Mouse (Mus musculus): ENCODE data around the gene Prom1. TPM values are rescaled to one million over a fixed set of nuclear protein-coding genes. Genes with fewer than 3 reads are reported as not detected.

Prom1 gene
- total RNA-seq, 2 experiments from 2014 or later: 7.5 to 11.6 TPM

DNA sequence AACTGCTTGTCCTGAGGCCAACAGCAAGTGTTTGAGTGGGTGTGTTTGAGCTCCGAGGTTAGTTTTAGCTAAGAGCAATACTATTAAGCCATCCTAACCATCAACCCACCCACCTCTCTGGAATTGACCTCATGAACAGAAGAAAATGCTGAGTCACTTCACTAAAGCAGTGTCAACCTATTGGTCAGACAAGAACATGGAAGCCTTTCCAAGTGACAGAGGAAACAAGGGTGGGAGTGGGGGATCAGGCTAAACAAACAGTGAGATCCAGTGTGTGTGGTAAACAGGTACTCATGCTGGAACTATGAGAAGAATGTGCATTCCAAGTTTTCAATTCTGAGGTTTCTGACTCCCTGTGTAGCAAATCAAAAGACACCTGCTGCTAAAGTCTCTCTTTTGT is 118.9 kb downstream of the Prom1 start:
- intact Hi-C loops (cut with DNase I): loop anchor here (5.0 kb wide), 1 partner anchor 46 kb away; no protein-coding TSS in a partner anchor
- no peak for DNase-seq (ENCODE audit: low spot score)

- DNase-seq (ENCODE audit: low spot score): no peak
- intact Hi-C loops (cut with DNase I): loop anchor here (5.0 kb wide), 1 partner anchor 44 kb away; no protein-coding TSS in a partner anchor
Observed at GRCm38 (mm10) chr5:43981620-43982019, 120.2 kb downstream of the Prom1 start, which contains the start of gene Fgfbp1. Fgfbp1 (minus strand) TSS chr5:43981779.

GRCm38 (mm10) chr5:43980397-43980796 is 121.4 kb downstream of the Prom1 start:
- intact Hi-C loops (cut with DNase I): loop anchor here (5.0 kb wide), 1 partner anchor 43 kb away; no protein-coding TSS in a partner anchor
- DNase-seq (ENCODE audit: low spot score): no peak

DNA sequence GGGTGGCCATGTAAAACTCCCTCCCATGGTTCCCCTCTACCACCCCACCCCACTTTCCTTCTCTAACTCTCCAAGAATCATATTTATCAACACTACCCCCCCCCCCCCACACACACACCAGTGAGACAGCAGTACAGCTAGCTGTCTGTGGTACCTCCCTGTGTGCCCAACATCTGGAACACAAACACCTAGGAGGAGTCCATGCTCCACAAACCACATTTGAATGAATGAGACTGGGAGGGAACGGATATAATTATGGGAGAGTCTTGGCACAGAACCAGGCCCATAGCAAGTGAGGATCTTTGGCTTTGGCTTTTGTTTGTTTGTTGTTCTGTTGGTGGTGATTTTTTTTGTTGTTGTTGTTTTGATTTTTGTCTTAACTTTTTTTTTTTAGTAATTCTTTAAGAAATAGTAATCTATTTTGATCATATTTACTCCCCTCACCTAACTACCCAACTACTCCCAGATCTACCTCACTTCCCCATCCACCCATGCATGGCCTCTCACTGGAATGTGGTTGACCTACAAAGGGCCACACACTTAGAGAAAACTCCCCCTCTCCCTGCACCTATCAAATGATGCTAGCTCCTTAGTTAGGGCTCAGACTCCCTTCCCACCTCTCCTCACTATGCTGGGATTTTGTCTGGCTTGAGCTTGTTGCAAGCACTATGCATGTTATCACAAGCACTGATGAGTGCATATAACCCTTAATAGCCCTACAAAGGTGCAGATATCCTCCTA is 124.8 kb downstream of the Prom1 start:
- no peak for DNase-seq (ENCODE audit: low spot score)
- intact Hi-C loops (cut with DNase I): no loop called here

- intact Hi-C loops (cut with DNase I): no loop called here
- DNase-seq (ENCODE audit: low spot score): no peak
Observed at GRCm38 (mm10) chr5:43974166-43974565, 127.7 kb downstream of the Prom1 start.

DNA sequence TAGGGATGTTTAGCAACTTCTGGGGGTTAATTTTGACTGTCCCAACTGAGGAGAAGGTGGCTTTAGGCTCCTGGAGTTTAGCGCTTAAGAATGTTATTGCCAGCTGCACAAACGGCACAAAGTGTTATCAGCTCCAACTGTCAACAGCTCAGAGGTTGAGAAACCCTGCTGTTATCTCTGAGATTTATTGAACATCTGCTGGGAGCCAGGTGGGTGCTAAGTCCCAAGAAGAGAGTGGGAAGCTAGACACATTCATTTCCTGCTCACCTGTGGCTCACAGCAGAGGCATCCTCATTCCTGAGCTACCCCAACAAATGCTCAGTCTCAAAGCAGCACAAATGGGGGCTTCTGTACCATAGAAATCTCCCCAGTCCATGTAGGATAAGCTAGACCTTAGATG is 130.7 kb downstream of the Prom1 start:
- DNase-seq (ENCODE audit: low spot score): no peak
- intact Hi-C loops (cut with DNase I): no loop called here

DNA sequence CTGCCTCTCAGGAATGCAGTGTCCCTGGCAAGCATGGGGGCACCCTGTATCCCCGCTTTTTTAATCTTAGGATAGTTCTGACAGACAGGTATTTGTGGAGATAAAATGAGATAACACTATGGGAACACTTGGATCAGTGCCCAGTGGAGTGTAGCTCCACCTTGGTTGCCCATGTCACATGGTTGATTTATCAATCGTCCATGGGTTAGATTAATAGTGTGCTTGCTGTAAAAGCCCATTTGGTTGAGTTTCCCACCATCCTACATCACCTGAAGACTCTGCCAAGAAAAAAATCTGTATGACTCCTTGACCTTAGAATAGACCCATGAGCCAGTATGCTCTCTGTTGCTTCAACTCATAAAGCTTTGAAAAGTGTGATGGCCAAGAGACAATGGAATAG is 131.3 kb downstream of the Prom1 start:
- no peak for DNase-seq (ENCODE audit: low spot score)
- intact Hi-C loops (cut with DNase I): no loop called here

GRCm38 (mm10) chr5:43968634-43969033 is 133.2 kb downstream of the Prom1 start:
- DNase-seq (ENCODE audit: low spot score): no peak
- intact Hi-C loops (cut with DNase I): no loop called here

- intact Hi-C loops (cut with DNase I): no loop called here
Observed at GRCm38 (mm10) chr5:43961056-43961455, 140.8 kb downstream of the Prom1 start.

GRCm38 (mm10) chr5:43959884-43960440 is 141.9 kb downstream of the Prom1 start:
- DNase-seq (ENCODE audit: low spot score): no peak
- intact Hi-C loops (cut with DNase I): no loop called here

More at GRCm38 (mm10) chr5:43961056-43961455, 140.8 kb downstream of the Prom1 start:
- DNase-seq (ENCODE audit: low spot score): no peak

DNA sequence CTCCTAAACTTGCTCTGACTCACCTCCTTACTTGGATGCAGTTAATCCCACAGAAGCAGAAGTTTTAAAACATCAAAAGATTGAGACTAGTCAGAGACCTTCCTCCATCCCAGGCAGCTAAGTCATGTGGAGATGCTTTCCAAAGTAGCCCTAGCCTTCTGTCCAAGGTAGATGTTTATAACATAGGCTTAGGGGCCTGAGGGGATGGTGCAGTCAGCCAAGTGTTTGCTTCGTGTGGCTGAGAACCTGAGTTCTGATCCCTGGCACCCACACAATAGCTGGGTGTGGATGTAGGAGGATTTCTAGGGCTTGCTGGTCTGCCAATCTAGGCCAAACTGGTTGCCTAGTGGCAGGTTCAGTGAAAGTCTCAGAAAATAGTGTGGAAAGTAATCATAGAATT is 148.6 kb downstream of the Prom1 start:
- DNase-seq (ENCODE audit: low spot score): no peak
- intact Hi-C loops (cut with DNase I): no loop called here

GRCm38 (mm10) chr5:43948748-43949275 is 153.0 kb downstream of the Prom1 start:
- intact Hi-C loops (cut with DNase I): no loop called here
- DNase-seq (ENCODE audit: low spot score): peak; percentile 1

DNA sequence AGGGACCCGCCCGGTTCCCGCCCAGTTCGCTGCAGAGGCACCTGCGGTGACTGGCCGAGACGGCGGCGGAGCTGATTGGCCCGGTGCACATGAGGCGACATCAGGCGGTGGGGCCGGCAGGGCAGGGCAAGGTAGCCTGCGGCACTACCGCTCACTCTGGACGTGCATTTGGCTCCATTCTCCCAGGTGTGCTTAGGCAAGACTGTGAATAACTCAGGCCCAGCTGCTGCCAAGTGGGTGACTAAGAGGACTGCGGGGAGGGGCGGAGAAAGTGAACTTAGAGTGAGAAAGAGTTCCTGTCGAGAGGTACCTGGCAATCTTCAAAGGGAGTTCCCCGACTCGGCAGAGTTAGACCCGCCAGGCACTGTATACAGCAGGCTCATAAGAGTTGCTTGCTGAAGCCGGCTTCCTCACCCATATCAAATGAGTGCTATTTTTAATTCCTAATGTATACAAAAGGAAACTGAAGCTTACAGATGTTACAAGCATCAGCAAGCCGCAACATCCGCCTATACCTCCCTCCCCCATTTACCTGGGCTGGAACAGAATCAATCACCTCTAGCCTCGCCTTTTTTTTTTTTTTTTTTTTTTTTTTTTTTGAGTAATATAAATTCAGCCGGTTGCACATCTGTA is 153.6 kb downstream of the Prom1 start:
- intact Hi-C loops (cut with DNase I): no loop called here

DNA sequence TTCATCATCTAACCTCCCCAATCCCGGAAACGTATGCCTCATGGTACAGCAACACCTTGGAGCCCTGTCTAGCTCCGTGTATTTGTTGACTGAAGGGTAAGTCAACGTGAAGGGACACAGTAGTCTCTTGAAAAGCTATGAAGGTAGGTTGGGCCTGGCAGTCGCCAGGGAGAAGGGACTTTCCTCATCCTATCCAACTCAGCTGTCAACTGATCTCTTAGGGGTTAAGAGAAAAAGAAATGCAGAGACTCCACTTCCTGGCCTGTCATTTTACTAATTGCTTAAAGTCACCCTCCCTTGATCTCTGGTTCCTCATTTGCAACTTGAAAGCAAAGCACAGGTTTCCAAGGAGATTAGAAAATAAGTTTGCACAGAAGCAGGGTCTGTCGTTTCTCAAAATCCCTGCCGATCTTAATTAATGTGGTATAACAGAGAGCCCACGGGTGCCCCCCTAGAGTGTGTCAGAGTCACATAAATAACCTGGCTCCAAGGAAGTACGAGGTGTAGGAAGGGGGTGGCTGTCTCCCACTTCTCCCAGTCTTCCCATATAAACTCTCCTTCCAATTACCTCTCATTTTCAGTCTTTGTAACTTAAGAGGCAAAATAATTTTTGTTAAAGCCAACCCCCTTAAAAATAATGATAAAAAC is 154.4 kb downstream of the Prom1 start:
- intact Hi-C loops (cut with DNase I): no loop called here
- no peak for DNase-seq (ENCODE audit: low spot score)

More for the DNA sequence above, 153.6 kb downstream of the Prom1 start:
- peak; percentile 2 for DNase-seq (ENCODE audit: low spot score)

Other genes with a start within 250 kb of the Prom1 start
- 1 to 10 TPM; 7.9 to 8.5 TPM for gene Cd38, start 233.5 kb downstream of the Prom1 start, total RNA-seq (2021)
- 1 to 10 TPM; 5.8 to 9.1 TPM for gene Gm7879, start 188.9 kb downstream of the Prom1 start, total RNA-seq (2021)
- under 1 TPM; 0.22 to 0.29 TPM for gene Fgfbp1, start 120.3 kb downstream of the Prom1 start, total RNA-seq (2021)
- 10 to 100 TPM; 19.7 to 19.9 TPM for gene Tapt1, start 124.6 kb upstream of the Prom1 start, total RNA-seq (2021)